Mouse (Mus musculus) left cerebral cortex, postnatal 14 days (tissue): ENCODE data around the gene Rps6kb1. TPM values are rescaled to one million over a fixed set of nuclear protein-coding genes. Genes with fewer than 3 reads are reported as not detected.
A peak's percentile ranks its signal among the peaks of the same experiment; 100 is the strongest.

Experiments used
- DNase-seq, 2 experiments: peaks; one replicate each; pipeline ENCODE4 v3.0.0; 2021 to 2022; ENCODE audit warnings: low spot score in 2 of 2, mixed read lengths in 1 of 2
- intact Hi-C: fragments of 180-260 bp; cut with DNase I; formaldehyde crosslinking; loops from one replicate; pipeline ENCODE4 v1.15.1; 2025
- total RNA-seq, 2 experiments: library from RNA; stranded (reverse); gene quantifications; 2 replicates each; pipeline ENCODE4 v1.2.3; 2021

The Rps6kb1 gene
- total RNA-seq, 2 experiments from 2014 or later = 38.5 to 38.7 TPM

GRCm38 (mm10) chr11:86582543-86583260, 38.1 kb upstream of the Rps6kb1 start:
- intact Hi-C loops = no loop called here
- no peak for DNase-seq

DNA sequence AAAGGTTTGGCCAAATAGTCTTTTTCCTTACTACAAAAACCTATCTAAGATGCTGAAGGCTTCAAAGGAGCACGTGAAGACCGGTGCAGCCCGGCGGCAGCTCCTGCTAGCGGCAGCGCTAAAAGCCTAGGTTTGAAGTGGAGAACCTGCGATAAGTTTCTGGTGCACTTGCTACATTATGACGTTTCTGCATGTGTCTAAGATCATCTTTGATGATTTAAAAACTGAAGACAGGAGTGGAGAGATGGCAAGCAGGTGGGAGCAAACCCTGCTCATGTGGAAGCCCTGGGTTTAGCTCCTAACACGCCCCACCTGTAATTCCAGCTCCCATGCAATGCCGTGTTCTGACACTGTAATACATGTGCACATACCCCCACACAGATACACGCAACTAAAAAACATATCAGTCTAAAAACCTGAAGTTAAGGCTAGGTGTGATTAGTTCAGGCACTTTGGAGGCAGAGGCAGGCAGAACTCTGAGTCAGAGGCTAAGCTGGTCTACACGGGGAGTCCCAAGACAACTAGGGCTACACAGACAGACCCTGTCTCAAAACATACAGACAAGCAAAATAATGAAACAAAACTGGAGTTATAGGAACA, 37.4 kb upstream of the Rps6kb1 start:
- DNase-seq = no peak
- intact Hi-C loops = no loop called here

- DNase-seq = no peak
- intact Hi-C loops = no loop called here
These were observed 36.7 kb upstream of the Rps6kb1 start for GRCm38 (mm10) chr11:86581250-86581753.

DNA sequence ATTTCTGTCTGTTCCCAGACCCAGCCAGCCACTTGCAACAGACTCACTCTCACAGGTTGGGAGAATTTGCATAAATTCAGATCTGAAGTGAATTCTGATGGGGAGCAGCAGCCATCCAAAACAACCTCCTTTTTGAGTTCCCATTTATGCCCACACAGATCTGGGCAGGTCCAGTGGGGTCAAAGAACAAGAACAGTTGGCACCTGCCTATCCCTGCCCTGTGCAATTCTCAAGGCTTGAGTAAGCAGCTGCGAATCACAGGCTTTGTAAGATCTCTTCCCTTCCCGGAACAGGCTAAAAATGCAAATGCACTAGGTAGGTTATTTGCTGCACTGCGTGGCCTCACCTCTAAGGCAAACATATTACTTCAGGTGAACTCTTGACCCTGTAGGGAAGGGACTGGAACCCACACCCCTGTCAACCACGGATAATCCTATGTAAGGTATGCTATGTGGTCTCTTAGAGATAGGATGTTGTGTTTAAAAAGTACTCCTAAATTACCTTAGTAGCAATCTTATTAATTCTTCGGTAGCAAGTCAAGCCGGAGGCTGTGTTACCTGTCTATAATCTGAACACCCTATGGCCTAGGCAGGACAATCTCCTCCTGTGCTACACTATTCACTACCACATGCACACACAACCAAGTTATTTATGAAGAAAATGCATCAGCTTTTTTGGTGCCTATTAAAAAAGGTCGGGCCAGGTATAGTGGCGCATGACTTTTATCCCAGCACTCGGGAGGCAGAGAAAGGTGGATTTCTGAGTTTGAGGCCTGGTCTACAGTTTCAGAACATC, 35.9 kb upstream of the Rps6kb1 start:
- DNase-seq = no peak
- intact Hi-C loops = no loop called here

DNA sequence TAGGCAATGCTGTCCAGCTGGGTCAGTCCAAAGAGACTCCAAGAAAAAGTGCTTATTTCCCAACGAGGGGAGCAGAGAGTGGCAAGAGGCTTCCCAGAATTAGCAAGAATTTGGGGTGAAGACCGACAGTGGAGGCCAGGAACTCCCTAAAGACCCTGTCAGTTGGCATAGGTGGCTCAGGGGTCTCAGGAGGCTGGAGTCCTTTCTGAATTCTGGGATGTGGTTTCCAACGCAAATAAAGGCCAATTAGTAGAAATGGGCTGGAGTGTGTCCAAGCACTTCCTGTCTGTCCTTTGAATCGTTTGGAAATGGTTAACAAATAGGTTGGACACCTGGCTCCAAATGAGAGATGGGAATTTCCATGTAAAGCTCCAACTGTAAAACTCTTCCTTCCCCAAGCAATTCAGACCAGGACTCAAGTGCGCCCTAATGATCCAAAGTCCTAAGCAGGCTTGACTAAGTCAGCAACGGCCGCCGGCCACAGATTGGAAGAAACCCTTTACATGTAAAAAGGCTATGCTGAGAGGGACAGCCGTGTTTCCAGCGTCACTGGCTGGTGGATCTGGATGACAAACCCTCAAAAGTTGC, 35.2 kb upstream of the Rps6kb1 start:
- intact Hi-C loops = no loop called here
- DNase-seq = no peak

DNA sequence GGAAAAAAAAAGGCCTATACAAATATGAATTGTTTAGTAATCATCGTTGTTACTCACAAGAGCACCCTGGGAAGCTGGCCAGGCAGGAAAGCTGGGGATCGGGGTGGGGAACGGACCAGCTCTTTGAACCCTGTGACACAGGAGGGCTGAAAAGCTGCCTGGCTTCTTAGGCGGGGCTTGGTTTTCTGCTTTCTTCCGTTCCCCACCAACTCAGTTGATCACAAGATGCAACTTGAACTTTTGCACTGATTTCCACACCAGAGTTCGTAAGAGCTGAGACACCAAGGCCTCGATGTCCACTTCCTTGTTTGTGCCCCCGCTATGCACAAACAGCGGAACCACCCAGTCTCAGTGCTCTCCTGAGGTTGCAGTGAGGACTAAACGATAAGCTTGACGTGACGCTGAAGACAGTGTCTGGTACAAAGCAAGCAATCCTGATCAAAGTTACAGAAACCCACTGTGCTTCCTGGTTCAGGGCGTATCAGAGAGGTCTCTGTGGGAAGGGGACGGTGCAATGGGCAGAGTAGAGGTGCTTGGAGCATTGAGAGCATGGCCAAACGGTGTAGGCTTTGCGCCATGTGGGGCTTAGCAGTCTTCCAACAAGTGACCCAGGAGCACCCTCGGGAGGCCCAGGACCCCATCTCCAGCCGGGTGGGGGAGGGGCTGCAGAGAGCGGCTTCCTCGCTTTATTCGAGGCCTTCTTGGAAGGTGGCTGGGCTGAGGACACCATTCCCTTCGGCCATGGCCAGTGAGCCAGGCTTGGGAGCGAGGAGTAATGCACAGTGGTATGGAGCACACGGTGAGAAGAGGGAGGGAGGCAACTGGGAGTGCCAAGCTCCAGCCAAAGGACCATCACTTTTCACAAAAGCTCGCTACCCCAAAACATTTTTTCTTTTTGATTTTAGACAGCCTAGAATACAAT, 34.5 kb upstream of the Rps6kb1 start:
- peak in 1 of 2 experiments; percentile 22 for DNase-seq
- intact Hi-C loops = no loop called here

DNA sequence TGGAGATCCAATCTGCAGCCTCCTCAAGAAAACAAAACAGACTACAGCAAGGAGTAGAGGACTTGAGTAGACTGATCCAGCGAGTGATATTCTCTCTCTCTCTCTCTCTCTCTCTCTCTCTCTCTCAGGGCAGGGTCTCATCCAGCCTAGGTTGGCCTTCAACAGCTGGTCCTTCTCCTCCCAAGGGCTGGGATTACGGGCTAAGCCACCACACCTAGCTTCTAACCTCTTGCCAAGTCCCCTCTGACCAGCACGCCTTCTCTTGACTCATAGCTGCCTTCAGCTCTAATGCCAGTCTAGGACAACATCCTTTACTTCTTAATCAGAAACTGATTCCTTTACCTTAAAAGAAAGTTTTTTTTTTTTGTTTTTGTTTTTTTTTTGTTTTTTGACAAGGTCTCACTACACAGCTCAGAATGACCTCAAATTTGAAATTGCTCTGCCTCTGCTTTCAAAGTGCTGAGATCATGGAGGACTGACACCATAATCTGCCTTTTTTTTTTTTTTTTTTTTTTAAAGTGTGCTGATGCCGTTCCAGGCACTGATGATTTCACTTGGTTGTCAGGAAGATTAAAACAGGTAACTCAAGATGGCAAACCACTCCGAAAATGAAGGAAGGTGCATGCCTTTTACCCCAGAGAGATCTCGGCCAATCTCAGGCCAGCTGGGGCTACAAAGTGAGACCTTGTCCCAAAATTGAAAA, 33.7 kb upstream of the Rps6kb1 start:
- intact Hi-C loops = no loop called here
- DNase-seq = no peak

DNA sequence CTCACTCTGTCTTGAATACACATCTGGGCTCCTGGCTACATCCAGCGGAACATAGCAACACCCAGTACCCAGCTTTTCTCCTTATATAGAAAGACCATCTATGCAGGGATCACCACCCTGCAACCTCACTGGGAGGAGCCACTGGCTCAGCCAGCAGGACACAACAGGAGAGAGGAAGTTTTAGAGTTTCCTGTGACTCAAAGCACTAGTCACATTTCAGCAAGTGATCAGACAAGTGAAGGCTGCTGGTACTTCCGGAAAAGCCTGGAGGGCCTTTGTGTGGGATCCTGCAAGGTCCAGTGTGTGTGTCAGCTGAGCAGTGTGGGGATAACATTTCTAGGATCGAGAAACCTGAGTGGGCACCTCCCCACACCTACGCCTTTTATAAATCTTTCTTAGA, 32.6 kb upstream of the Rps6kb1 start:
- intact Hi-C loops = no loop called here
- DNase-seq = peak in 1 of 2 experiments; percentile 34

DNA sequence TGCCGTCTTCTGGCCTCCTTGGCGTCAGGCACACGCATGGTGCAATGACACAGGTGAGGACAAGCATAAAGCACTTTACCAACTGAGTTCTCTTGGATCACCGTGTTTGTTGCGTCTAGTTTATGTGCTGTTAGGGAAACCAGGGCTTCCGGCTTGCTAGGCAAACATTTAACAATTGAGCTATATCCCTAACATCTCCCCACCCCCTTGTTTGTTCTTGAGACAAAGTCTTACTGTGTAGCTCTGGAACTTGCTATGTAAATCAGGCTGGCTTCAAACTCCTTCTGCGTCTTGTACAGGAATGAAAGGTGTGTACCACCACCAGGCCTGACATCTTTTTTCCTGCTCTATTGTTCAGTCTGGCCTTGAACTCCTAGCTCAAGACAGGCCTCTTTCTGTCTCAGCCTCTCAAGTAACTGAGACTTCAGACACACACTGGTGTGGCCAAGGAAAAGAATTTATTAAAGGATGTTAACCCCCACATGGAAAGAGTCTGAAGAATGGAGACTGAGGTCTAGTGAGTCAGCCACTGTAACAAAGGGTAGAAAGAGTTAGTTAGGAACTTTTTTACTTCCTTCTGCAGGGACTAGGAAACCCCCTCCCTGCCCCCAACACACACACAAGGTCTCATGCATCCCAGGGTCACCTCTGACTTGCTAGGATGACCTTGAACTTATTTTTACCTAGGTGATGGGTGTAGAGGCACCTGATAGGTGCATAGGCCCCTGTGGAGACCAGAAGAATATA, 31.2 kb upstream of the Rps6kb1 start:
- intact Hi-C loops = no loop called here
- DNase-seq = no peak

DNA sequence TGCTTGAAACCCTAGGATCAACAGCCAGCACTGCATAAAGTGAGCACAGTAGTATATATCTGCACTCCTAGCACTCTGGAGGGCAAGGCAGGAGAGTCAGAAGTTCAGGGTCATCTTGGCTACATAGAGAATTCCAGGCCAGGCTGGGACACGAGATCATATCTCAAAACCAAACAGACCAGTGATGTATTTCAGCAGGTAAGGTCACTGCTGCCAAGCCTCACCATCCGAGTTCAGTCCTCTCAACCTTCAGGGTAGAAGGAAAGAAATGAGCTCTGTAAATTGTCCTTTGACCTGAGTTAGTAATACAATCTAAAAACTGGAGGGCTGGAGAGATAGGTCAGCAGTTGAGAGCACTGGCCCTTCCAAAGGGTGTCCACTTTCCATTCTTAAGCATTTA, 29.8 kb upstream of the Rps6kb1 start:
- intact Hi-C loops = no loop called here
- DNase-seq = no peak

DNA sequence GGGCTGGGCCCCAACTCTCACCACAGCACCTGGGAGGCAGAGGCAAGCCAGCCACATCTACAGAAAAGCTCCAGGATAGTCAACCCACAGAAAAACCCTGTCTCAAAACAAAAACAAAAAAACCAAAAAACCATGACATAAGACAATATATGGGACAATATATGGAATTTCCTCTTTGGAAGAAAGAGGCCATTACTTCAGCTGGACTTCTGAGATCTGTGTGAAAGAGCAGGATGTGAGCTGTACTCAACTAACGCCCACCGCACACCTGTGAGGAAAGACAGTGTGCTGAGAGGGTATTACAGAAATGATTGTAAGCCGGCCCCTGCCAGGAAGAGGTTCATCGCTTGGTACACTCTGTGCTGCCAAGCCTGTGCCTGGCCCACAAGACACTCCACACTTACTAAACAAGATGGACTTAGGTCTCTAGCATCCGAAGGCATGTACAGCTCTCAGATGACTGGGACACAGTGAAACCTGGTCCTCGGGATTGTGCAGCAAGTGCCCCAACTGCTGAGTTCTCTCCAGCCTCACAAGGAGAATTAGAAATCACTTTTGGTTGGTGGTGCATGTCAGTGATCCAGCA, 29.1 kb upstream of the Rps6kb1 start:
- DNase-seq = no peak
- intact Hi-C loops = no loop called here

GRCm38 (mm10) chr11:86572623-86573022, 28.0 kb upstream of the Rps6kb1 start:
- DNase-seq = no peak
- intact Hi-C loops = no loop called here

DNA sequence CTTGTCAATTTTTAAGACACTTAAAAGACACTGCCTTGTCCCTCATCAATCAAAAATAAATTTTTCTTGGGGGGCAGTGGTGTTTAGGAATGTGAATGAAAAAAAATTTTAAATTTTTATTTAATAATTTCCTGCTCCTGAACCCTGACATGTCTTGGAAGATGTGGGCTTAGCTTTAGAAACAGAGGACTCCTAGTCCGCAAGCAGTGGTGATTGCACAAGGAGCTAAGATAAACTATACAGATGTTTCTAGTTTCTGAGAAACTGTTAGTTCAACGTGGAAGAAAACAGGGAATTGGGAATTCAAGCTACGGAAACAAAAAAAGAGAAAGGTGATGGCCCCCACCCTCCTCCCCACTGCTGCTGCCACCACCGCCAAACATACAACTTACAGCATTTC, 27.3 kb upstream of the Rps6kb1 start:
- DNase-seq = no peak
- intact Hi-C loops = no loop called here

GRCm38 (mm10) chr11:86571047-86571855, 26.6 kb upstream of the Rps6kb1 start:
- no peak for DNase-seq
- intact Hi-C loops = no loop called here

DNA sequence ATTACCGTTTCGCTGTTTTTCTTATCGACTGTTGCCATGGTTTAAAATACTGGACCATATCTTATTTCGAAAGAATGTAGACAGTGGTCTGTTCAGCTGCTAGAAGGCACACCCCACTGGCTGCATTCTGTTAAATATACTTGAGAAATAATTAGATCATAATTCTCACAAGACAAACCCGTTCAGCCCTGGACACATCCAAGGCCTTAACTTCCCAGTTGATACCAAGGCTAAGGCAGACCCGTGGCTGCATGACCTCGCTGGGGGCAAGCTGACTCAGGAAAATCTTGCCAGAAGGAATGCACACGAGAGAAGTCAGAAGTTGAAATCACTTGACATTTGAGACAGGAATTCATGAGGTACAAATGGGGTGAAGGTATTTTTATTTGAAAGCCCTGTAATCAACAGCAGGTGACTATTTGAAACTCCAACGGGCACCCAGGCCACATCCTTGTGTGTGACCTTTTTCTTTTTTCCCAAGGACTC, 25.7 kb upstream of the Rps6kb1 start:
- no peak for DNase-seq
- intact Hi-C loops = no loop called here

DNA sequence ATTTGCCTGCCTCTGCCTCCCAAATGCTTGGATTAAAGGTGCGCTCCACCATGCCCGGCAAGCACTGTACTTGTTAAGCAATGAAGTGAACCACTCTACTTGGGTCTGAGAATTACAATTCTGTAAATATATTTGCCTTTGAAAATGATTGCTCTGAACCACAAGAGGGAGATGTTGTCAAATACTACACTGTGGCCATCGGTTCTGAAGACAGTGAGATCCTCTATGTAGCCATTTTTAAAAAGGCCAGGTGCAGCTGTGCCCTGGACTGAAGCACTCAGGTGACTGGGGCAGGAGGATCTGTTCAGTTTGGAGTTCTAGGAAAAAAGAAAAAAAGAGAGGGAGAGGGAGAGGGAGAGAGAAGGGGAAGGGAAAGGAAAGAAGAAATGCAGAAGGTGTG, 23.8 kb upstream of the Rps6kb1 start:
- intact Hi-C loops = loop anchor here (1.0 kb wide), 1 partner anchor 84 kb away; no protein-coding TSS in a partner anchor

More for the DNA sequence above, 23.8 kb upstream of the Rps6kb1 start:
- peak in 1 of 2 experiments; percentile 42 for DNase-seq
